Mouse (Mus musculus) erythroblast, embryonic 14.5 days (primary cell): Measurements from ENCODE around the gene Ccdc180.

Experiments used
- GATA1 ChIP-seq: IDR thresholded peaks from 2 replicates; pipeline ENCODE4 v1.6.1; 2012; ENCODE audit warnings: low read length, inconsistent platforms, mixed read lengths
- TAL1 ChIP-seq: IDR thresholded peaks from 3 replicates; pipeline ENCODE4 v1.6.1; 2012; ENCODE audit warnings: low read length, inconsistent platforms, mixed read lengths

DNA sequence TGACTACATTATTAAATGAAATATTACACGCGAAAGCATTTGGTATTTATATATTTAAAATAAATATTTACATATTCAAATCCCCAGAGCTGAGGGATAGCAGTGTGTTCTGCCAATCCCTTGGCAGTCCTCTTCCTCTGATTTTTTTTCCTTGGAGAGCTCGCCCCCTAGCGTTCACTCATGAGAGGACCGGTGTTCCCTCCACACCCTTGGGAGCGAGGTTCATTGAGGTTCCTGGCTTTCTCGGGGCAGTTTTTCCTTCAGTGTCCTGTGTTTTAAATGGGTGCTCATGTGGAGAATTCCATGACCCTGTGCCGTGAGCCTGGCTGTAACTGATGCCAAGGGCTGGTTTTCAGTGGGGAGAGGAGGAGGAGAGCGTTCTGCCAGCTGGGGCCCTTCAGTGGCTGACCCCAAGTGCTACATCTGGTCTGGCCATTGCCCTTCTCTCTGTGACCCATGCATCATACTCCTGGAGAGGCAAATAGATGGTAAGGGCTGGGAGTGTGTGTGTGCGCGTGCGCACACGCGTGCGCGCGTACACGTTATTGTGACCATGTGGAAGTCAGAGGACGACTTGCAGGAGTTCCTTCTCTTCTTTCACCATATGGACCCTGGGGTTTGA is 34.2 kb upstream of the Ccdc180 start:
- TF ChIP-seq TAL1 = no peak
- no peak for TF ChIP-seq GATA1
